Mouse (Mus musculus): Measurements from ENCODE around the gene Npdc1.
A peak's percentile ranks its signal among the peaks of the same experiment; 100 is the strongest.

Npdc1 gene

DNA sequence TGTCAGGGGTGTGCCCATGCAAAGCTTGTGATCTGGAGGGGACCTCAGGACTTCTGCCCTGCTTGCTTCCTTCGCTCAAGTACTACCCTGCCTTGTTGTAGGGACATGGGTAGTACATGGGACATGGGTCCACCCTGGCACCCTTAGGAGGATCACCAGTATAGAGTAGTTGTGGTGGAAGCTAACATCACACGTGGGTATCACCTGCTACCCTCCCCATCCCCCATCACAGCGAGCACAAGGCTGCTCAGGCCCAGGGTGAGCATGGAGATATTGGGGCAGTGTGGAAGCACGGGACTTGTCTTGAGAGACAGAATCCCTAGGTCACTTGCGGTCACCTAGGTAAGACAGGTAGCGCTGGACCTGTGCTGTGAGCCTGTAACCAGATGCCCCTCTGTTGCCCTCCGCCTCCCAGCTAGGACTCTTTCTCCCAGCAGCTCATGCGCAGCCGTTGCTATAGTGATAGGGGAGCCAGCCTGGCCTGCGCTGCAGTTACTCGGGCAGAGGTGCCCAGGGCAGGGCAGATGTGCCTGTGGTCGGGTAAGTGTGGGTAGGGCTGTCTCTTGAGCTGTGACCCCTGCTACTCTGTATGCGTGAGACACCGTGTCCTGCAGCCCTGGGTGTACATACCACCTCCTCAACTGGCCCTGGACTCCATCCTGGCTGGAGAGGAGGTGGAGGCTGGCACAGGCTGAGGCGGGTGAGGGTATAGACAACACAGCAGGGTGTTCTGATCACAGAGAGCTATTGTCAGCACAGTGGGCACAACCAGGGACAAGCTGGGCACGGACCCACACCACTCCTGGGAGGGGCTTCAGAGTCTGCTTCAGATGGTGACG, 31.5 kb downstream of the Npdc1 start:
- no peak for DNase-seq (ENCODE audit: inconsistent ontology term)

DNA sequence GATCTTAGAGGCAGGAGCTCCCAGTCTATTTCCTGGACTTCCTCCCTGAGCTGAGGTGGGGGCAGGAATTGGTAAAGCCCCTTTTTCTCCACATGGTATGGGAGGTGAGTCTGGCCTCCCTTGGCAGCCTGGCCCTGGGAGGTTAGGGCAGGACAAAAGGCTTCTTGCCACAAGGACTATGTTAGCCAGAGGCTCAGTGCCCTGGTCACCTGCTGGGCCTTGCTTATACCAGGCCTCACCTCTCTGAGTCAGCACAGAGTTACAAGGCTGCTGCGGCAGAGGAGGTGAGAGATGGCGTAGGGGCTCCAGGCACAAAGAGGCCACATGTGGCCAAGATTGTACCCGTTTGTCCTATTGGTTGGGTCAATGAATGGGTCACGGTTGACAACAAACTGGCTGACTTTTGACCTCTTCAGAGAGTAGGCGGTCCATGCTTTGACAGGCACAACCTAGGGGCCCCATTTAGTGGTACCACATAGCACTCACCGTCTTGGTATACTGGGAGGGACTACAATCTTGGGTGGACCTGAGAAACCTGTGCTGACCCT, 32.2 kb downstream of the Npdc1 start:
- DNase-seq (ENCODE audit: inconsistent ontology term): no peak

DNA sequence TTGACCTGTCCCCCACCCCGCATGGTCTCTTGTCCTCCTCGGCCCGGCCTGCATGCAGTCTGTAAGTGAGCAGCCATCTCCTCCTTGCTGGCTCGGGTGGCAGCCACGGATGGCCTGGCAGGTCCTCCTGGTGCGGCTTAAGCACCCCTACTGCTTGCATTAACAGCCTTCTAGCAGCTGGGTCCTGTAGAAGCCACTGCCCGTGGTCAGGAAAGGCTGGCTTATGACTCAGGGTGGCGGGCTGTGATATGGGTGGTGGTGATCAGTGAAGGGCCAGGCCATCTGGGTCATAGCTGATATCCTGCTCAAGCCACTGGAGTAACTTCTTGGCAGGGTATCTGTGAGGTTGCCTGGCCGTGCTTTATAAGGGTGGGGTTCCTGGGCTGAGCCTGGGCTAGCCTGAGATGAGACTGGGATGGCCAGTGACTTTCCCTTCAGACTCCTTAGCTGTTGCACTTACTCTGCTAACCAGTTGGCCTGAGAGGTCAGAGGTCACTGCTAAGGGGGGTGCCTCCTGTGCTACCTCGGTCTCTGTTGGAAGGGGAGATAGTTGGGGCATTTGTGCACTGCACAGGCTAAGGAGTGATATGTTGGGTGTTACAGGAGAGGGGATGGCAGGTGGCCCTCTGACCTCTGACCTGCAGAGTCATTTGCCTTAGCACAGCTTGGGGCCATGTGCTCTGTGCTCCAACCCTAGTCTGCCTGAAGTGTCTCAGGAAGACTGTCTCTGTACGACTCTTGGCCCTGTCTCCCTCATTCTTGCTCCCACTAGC, 33.4 kb downstream of the Npdc1 start:
- no peak for DNase-seq (ENCODE audit: inconsistent ontology term)

DNA sequence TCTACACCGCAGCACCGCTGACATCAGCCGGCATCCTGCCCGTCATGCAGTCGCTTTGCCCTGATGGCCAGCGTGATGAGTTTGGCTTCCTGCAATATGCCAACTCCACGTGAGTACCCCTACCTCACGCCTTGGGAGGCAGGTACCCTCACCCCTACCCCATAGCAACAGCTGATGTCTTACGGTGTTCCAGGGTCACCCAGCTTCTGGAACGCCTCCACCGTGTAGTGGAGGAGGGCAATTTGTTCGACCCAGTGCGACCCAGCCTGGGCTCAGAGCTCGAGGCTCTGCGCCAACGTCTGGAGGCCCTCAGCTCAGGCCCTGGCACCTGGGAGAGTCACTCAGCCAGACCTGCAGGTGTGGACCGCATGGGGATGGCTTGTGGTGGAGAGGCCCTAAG, 34.0 kb downstream of the Npdc1 start:
- DNase-seq (ENCODE audit: inconsistent ontology term): no peak

DNA sequence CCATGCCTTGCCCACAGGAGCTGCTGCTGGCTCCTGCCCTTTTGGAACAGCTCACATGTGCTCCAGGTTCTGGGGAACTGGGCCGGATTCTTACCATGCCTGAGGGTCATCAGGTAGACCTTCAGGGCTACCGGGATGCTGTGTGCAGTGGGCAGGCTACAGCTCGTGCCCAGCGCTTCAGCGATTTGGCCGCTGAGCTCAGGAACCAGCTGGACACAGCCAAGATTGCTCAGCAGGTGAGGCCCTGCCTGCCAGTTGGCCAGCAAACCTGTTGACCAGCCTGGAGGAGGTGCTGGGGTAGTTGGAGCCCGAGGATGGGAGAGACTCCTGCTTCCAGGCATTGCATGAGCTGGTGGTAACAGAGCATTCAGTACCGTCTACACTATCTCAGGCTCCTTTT, 35.1 kb downstream of the Npdc1 start:
- DNase-seq (ENCODE audit: inconsistent ontology term): no peak

DNA sequence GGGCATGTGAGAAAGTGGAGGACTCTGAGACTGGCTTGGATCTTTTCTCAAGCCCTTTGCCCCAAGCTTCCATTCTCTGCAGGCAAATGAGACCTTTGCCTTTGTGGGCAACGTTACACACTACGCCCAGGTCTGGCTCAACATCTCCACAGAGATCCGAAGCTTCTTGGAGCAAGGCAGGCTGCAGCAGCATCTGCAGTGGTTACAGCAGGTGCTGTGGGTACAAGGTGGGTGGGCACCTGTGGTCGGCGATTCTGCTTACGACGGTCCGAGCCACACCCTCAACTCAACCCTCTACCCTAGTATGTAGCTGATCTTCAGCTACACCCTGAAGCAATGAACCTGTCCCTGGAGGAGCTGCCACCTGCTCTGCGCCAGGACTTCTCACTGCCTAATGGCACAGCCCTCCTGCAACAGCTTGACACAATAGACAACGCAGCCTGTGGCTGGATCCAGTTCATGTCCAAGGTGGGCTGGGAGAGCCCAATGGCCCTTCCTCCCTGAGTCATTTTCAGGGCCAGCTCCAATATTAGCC, 37.2 kb downstream of the Npdc1 start:
- DNase-seq (ENCODE audit: inconsistent ontology term): no peak

DNA sequence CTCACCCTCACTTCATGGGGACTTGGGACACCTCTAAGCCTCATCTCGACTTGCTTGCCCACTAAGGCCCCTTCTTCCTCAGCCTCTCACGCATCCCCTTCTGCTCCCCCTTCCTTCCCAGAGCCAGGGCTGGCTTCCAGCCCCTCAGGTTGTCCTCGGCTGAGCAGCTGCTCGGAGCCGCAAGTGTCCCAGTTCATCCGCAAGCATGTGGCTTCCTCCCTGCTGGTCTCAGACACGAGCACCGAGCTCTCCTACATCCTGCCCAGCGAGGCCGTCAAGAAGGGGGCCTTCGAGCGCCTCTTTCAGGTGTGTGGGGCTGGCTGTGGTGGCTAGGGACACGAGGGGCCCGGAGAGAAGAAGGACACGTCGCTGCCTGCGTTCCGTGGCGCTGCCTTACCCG, 41.9 kb downstream of the Npdc1 start:
- DNase-seq (ENCODE audit: inconsistent ontology term): no peak

DNA sequence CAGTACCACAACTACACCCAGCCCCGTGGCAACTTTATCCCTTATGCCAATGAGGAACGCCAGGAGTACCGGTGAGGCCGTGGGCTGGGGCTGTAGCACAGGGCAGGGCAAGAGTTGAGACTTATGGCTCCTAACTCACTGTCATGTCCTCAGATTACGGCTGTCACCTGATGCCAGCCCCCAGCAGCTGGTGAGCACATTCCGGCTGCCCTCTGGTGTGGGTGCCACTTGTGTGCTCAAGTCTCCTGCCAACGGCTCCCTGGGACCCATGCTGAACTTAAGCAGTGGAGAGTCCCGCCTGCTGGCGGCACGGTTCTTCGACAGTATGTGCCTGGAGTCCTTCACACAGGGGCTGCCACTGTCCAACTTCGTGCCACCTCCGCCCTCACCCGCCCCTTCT, 43.5 kb downstream of the Npdc1 start:
- no peak for DNase-seq (ENCODE audit: inconsistent ontology term)

DNA sequence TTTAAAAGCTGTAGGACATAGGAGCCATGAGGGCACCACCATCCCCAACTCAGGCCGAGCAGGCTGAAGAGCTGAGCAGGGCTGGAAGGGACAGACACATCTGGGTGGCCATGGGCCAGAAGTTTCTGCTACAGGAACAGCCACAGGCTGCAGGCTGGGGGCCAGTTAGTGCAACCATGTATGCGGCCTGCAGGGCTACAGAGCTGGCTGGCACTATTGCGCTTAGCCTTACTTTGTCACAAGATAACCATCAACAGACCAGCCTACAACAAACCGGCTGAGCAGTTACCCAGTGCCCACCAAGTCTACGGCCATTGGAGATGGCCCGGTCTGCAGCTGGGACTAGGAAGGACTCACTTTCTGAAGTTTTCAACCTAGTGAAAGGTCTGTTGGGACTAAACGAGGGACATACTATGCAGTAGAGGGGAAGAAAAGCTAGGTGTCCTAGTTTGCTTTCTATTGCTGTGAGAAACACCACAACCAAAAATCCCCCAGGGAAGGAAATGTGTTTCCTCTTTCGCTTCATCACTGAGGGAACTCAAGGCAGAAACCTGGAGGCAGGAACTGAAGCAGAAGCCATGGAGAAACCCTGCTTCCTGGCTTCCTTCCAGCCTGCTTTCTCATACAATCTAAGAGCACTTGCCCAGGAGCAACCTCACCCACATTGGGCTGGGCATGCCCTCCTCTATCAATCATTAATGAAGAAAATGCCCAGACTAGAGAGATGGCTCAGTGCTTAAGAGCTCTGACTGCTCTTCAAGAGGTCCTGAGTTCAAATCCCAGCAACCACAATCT, 51.9 kb downstream of the Npdc1 start:
- DNase-seq (ENCODE audit: inconsistent ontology term): no peak

DNA sequence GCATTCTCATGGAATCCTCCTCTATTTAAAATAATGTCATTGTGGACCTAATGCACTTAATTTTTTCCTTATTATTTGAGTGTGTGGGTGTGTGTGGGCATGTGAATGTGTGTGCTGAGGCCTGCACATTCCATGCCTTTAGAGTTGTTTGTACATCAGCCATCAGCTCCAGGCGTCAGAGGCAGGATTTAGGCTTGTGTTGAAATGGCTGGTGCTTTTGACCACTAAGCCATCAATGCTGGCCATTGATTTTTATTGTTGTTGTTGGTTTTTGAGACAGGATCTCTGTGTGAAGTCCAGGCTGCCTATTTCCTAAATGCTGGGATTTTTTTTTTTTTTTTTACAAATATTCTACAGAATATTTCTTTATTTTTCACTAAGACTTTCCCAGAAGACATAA, 53.8 kb downstream of the Npdc1 start:
- DNase-seq (ENCODE audit: inconsistent ontology term): no peak

DNA sequence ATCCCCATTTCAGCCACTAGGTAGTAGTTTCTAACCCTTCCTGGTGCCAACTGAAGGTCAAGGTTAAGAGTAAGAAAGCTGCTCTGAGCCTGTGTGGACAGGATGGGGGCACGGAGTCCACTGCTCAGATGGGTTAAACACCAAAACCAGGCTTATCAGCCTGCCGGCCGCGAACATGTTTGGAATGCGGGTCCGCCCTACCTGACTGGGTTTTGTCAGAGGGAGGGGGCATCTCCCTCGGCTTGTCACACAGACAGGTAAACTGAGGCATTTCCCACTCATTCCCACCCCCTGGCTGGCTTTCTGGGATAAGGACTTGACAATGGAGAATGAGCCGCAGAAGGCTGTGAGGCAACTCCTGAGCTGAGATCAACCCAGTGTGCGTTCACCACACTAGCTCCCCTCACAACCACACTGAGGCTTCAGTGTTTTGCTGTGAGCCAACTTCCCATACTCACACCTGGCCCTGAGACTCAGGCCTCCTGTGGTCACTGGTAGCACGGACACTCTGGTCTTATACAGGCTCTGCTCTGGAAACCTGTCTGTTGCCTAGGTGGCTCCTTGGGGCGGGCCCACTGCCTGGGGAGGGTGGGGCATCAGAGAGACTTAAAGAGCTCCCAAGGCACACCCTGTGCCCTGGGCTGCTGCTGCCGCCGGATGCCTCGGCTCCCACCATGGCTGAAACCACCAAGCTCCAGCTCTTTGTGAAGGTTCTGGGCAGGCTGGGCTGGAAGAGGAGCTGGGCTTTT, 57.2 kb downstream of the Npdc1 start, which contains the start of gene Clic3:
TSS of gene Clic3 (plus strand) at position 634 of the 749 bp plus-strand sequence.
- DNase-seq (ENCODE audit: inconsistent ontology term): no peak

DNA sequence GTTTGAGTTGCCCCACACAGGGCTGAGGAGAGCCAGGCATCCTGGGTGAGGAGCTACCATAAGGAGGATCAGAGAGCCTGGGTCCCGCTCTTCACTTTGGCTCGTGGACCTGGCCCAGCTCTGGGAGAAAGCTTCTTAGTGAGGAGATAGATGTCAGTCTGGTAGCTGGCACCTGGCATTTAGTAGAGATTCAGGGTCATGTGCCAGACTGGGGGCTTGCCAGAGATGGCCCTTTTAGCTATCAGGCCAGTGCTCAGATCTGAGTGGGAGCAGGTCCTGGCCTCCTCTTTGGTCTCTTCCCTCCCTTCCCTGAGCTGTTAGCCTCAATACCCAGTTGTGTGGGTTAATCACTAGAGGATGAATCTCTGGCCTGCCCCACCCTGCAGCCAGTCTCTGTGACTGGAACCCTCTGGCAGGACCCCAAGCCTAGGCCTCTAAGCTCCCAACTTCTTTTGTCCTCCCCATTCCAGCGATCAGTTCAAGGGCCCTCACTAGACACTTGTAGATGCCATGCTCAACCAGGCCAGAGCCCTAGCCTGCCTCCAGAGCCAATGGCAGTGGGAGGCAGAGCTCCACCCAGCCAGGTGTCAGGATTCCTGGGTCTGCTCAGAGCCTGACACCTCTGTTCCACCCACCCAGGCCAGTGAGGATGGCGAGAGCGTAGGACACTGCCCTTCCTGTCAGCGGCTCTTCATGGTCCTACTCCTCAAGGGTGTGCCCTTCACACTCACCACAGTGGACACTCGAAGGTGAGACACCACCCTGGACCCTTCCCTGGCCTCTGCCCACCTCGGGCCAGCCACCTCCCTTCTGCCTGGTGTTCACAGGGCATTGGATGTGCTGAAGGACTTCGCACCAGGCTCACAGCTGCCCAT, 58.1 kb downstream of the Npdc1 start:
- DNase-seq (ENCODE audit: inconsistent ontology term): no peak

DNA sequence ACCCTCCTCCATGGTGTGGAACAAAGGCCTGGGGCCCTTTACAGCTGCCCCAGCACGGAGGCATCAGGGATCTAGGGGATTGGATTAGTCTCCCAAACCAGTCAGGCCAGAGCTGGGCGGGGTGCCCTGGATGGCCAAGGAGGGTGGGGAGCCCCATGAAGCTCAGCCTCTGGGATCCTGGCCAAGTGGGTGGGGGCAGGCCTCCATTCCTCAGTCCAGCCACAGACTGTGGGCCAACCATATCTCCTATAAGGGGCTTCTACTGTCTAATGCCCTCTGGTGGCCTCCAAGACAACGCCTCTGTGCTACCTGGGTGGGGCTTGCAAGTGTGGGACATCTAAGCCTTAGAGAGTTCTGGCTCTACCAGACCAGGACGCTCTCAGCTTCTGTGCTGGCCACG, 59.8 kb downstream of the Npdc1 start:
- peak; percentile 59 for DNase-seq (ENCODE audit: inconsistent ontology term)
